Mouse (Mus musculus) MEL-GATA-1-ER (cell line): ENCODE results near the gene Supt5.

ENCODE experiments used
- DNase-seq: peaks from one replicate; pipeline ENCODE4 v3.0.0-alpha.2; 2012; ENCODE audit warnings: low read depth; ENCODE audit errors: extremely low read depth

The Supt5 gene

DNA sequence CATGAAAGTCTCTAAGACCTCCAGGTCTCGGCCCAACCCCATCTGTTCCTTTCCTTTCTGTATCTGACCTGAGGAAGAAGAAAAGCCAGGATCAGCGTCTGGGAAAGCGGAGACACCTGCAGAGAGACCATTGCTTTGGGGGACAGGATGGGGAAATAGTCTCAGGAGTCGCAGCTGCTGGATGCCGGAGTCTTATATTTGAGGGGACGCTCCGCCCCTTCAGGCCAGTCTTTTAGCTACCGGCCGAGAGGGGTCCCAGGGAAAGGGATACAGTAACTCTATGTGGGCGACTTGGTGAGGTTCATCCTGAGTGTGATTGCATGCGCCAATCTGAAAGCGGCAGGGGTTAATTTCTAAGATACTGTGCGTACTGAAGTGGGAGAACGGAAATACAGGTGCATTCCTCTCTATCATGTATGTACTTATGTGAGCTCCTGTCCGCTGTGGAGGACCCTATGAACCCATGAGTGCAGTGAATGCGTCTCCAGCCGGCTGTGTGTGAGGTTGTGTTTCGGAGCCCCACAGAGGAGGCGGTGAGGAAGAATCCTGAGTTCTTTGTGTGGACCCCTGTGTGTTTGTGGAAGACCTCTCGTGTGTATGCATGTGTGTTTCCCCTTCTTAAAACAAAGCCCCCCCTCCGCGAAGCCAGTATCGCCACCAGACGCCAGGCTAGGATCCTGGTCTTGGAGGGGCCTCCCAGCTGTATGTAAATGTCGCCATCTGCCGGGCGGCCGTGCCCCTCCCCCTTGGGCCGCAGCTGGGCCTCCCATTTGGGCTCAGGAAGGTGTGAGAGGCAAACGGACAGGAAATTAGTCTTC is 36.7 kb downstream of the Supt5 start, which contains the start of gene Dll3:
Gene Dll3 (minus strand): TSS at position 623 of the 818 bp plus-strand sequence.
- DNase-seq: no peak

DNA sequence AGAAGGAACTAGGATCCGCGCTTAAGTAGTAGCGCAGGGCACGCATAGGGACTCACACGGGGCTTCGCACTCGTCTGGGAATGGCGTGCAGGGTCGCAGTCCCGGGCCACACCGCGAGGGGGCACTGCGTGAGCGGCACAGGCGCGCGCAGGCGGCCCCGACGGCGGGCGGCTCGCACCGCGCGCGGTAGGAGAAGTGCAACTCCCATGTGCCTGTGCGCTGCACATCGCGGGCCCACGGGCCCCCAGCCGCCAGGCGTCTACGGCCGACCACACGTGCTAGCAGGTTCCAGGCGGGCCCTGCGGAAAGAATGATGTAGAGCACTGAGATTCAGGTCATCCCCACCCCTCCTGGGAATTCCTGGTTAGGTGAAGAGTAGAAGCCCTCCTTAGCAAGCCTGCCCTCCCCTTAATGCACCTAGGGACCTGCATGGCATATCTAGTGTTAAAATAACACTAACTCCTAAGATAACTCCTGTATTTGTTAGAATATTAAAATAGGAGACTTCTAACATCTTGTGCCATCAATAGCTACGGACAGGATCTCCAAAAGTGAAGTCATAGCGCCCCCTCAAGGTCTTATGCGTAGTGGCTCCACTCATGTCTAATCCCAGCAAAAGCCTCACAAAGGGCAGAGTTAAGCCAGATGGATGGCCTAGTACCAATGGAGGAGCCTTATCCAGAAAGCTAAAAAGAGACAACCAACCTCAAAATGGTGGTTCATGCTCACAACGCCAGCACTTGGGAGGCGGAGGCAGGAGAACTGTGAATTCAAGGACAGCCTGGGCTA is 39.5 kb downstream of the Supt5 start:
- DNase-seq: peak; percentile 65

DNA sequence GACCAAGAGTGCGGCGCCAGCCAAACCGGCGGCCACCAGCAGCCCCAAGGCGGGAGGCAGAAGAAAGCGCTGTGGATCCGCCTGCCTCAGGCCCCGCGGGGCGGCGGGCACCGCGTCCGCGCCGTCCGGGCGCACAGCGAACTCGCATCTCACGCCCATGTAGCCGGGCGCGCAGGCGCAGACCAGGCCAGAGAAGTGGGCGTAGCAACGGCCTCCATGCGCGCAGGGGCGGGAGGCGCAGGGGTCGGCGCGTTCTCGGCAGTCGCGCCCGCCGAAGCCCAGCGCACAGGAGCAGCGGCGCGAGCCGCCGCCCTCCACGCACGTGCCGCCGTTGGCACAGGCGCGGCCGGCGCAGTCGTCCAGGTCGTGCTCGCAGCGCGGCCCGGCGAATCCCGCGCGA is 44.1 kb downstream of the Supt5 start:
- no peak for DNase-seq

DNA sequence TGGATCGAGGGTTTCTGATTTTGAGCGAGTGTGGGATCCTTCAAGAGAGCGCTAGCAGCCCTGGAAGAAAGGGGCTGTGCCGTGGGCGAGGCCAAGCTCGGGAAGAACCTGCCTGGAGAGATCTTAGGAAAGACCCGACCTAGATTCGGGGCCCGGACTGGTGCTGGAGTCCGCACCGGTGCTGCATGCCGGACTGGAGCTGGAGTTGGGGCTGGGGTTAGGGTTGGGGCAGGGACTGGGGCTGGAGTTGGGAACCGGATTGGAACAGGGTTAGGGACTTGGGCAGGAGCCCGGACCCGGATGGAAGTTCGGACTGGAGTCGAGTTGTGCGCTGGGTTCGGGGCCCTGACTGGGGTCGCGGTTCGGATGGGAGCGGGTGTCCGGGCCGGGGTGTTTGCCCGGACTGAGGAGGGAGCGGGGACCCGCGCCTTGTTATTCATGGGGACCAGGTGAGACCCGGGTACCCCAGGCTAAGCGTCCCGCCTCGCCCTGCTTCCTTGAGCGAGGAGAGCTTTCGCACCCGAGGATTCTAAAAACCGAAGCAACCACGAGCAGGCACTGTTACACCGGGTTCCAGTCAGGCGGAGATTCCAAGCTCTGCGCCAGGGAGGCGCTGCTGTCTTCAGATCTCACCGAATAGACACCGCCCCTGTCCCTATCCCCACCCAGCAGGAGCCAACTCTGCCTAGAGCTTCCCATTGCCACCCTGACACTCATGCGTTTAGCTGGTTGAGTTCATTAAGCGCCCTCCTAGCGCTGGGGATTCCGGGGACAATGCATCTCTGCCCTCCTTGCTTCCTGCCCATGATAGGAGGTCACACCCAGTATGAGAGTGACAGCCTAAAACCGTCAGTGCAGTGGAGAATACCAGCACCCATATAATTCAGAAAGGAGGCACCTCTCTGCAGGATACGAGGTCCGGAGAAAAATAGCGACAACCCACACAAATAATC is 47.6 kb downstream of the Supt5 start, which contains the start of gene Selenov:
Gene Selenov (minus strand): TSS at position 549 of the 953 bp plus-strand sequence.
- DNase-seq: no peak

DNA sequence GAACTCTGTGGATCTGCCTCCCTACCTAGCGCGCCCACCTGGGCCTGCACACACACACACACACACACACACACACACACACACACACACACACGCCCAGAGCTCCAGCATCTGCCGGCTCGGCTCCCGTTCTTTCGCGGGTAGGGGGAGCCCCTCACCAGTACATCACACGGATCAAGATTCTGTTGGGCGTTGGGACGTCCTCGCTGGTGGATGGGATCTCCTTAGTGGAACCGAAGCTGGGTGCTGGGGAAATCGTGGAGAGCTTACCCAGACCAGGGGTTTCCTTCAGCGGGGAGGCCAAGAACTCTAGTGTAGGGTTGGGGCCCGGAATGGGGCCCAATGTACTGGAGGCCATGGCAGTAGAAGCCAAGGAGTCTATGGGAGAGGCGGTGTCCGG is 48.4 kb downstream of the Supt5 start:
- DNase-seq: no peak

DNA sequence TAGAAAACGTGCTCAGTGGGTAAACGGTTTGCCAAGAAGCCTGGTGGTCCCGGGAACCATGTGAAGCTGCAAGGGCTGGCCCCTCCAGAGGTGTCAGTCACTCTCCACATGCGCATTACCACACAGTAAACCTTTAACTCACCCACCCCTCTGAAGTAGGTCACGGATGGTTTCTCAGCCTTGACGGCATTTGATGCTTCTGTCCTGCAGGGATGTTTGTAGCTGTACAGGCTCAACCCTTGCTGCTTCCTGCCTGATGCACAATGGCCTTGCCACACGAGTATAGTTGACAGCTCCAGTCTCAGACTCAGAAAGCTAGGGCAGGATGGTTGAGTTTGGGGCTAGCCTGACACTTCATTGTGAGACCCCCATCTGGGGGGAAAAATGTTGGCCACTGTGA is 57.9 kb downstream of the Supt5 start:
- DNase-seq: no peak

DNA sequence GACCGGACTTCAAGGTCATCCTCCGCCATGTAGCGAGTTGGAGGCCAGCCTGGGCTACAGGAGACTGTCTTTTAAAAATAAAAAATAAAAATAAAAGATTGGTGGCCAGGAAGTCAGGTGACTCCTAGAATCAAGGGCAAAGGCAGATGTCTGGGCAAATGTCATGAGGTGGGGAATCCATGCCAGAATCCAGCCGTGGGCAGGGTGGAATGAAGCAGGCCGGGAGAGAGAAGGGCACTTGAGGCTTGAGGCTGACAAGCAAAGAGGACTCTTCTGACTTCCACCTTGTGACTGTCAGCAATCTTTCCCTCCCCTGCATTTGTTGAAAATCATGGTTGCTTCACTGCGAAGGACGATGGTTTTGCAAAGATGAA is 60.3 kb downstream of the Supt5 start:
- no peak for DNase-seq

DNA sequence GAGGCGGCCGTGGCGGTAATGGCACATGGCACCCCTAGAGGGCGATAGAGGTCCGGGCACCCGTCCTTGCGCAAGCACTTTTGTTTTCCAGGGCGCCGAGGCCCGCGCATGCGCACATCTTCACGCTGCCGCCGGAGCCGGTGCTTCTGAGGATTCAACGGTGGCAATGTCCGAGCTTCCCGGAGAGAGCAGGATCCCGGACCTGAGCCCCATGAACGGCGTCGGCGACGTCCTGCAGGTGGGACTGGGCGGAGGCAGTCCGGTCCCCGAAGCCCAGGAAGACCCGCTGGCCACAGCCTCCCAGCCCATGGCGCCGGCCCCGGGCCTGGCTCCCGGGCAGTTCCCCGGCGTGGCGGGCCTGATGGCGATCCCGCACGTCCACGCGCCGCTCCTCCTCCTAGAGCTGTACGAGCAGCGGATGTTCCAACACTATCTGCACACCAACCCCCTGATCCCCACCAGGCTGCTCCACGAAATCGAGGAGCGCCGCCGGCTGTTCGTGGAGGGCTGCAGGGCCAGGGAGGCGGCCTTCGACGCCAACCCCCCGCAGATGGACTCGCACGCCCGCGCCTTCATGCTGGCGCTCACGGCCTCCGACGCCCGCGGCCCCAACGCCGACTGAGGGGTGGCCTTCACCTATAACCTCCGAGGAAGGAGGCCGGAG is 60.8 kb downstream of the Supt5 start, which contains the start of gene Eid2b:
Gene Eid2b (plus strand): TSS at position 125 of the 664 bp plus-strand sequence.
- DNase-seq: peak; percentile 57

DNA sequence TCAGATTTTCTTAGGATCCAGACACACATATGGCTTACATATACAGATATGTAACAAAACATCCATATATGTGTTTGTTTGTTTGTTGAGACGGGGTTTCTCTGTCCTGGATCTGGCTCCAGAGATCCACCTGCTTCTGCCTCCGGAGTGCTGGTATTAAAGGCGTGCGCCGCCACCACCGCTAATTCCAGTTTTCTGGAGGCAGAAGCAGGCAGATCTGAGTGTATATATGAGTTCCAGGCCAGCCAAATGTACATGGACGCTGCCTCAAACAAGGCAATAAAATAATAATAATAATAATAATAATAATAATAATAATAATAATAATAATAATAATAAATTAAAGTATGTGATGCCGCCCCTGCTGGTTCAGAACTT is 61.3 kb downstream of the Supt5 start:
- no peak for DNase-seq

DNA sequence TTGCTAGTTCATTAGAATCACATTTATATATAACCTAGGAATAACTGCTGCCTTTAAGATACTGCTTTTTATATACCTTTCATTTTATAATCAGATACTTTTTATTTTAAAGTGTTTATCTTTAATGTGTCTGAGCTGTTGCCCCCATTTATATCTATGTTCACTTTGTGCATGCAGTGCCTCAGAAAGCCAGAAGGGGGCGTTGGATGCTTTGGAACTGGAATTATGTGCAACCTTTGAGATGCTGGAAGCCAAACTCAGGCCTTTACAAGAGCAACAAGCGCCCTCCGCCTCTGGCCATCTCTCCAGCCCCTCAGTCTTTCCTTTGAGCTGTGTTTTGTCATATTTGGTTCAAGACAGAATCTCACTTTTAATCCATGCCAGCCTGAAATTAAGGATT is 66.8 kb downstream of the Supt5 start:
- no peak for DNase-seq

DNA sequence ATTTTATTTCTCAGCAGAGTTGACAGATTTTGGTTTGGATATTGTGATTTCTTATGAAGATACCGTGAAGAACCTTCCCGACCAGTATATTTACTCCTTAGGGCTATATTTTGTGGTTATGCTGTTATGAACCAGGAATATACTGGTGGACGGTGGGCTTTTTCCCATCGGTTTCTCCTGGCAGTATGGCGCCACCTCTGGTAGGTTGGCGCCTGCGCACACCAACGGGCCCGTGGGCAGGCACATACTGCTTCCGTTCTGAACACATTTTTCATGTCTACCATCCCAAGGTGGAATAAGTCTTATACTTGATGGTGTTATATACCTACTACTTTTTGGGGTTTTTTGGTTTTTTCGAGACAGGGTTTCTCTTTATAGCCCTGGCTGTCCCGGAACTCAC is 69.2 kb downstream of the Supt5 start:
- DNase-seq: no peak

DNA sequence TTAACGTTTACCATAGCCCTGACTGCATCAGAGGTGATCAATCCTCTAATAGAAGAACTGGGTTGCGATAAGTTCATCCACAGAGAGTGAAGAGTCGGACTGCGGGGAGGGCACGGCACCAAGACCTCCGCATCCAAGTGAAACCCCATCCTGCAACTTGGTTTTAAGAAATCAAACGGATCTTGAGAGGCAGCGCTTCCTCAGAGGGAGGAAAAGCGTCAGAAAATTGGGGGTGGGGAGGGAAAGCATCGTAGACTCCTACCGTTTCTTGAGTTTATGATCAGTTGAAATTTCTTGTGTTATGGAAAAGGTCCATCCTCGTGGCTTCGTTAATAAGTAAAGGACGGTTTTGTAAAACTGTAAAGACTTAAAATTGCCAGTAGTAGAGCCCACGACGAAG is 70.0 kb downstream of the Supt5 start:
- no peak for DNase-seq

DNA sequence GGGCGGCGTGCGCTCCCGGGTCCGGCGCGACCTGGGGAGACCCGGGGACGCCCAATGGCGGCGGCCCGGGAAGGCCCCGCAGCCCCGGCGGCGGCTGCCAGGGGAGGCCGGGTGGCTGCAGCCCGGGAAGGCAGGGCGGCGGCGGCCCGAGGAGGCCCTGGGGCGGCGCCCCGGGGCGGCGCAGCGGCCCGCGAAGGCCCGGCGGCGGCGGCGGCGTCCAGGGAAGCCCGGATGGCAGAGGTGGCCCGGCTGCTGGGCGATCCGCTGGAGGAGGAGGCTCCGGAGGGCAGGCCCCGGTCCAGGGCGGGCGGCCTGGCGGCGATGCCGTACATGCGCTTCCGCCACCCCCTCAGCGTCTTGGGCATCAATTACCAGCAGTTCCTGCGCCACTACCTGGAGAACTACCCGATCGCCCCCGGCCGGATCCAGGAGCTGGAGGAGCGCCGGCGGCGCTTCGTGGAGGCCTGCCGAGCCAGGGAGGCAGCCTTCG is 70.5 kb downstream of the Supt5 start:
- DNase-seq: no peak

DNA sequence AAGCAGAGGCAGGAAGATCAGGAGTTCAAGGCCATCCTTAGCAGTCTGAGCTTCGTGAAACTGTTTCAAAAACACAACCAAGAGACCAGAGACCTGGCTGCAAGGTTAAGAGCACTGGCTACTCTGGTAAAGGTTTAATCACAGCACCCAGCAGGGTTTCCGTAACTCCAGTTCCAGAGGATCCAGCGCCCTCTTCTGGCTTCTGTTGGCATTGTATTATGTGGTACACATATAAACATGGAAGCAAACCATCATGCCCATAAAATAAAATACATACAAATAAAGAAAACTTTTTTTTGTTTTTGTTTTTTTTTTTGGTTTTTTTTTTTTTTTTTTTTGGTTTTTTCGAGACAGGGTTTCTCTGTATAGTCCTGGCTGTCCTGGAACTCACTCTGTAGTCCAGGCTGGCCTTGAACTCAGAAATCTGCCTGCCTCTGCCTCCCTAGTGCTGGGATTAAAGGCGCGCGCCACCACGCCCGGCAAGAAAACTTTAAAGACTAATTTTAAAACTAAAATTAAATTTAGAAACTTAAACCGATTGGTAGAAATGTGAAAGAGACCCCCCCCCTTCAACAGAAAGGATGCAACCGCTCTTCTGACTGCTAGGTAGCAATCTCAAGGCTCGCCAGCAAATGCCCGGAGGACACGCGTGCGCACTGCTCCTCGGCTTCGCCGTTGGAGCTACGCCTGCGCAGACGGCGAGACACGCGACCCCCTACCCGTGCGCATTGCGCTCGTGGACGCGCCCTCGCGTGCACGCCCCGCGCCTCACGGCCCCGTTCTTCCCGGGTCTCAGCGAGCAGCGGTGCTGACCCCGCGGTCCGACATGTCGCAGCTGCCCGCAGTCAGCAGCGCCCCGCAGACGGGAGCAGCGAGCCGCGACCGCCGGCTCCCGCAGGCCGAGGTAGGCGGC is 71.2 kb downstream of the Supt5 start, which contains the start of gene Eid2:
Gene Eid2 (plus strand): TSS at position 753 of the 913 bp plus-strand sequence.
- no peak for DNase-seq

DNA sequence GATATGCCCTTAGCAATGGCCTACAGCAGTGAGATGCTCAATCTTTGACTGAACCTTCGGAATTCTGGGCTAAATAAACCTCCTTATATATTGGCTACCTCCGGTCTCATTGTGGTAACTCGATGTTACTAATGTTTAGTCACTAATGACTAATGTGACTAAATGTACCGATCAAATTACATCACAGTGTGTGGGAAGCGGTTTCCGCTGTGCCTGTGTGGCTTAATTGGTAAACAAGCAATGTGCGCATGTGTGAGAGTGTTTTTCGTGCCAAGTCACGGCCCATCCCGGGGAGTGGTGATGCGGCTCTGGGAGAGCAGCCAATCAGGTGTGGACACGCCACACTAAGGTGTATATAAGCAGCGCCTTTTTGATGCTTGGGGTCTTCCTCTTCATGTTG is 73.2 kb downstream of the Supt5 start:
- DNase-seq: no peak
